Mouse (Mus musculus) spleen, embryonic (tissue): ENCODE measurements around the gene Acox3.

Experiments used
- CTCF ChIA-PET: fragments of 350-600 bp; sonication (Branson Sonifier 250); formaldehyde crosslinking; loops from one replicate; lab custom pipeline; 2022; lab: Charles Lee

Gene Acox3

DNA sequence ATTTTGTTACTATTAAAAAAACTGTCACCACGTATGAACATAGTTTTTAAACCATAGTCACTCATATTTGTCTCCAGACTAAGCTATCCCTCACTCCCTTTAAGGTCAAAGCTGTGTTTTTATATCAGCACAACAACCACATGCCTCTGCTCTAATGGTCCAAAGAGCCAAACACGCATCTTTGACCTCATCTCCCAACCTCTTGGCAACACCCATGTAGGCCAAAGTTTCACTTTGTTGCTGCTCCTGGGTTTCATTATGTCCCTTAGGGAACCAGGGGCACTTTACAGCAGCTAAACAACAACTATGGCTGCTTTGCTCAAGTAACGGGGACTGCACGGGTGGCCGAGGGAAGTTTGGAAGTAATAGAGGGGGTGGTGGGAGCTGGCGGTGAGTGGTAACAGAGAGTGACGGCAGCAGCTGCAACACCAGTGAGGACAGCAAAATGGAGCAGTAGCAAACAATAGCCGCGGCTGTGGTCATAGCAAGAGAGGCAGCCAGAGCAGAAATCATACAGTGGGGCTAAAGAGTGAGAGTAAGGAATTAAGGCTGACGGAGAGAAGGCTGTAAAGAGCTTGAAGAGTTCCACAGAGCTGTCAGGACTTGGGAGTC is 6.3 kb upstream of the Acox3 start:
- CTCF ChIA-PET: no interaction called here

DNA sequence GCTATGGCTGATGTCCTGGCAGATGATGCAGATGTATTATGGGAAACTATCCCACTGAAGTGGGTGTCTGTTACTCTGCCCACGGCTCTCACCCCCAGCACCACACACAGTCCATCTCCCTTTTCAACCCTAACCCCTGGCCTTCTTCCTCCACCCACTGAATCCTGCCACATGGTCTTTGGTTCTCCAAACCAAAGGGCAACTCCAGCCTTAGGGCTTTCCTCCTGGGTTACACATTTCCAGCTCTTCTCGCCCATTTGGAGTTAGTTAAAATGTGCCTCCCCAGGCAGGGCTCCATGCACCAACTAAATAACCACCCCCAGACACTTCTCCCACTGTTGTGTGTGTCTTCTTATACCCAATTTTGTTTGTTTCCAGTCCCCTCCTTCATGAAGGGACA is 4.4 kb upstream of the Acox3 start:
- CTCF ChIA-PET: no interaction called here

GRCm38 (mm10) chr5:35579247-35579893 is 3.5 kb upstream of the Acox3 start:
- CTCF ChIA-PET: no interaction called here

DNA sequence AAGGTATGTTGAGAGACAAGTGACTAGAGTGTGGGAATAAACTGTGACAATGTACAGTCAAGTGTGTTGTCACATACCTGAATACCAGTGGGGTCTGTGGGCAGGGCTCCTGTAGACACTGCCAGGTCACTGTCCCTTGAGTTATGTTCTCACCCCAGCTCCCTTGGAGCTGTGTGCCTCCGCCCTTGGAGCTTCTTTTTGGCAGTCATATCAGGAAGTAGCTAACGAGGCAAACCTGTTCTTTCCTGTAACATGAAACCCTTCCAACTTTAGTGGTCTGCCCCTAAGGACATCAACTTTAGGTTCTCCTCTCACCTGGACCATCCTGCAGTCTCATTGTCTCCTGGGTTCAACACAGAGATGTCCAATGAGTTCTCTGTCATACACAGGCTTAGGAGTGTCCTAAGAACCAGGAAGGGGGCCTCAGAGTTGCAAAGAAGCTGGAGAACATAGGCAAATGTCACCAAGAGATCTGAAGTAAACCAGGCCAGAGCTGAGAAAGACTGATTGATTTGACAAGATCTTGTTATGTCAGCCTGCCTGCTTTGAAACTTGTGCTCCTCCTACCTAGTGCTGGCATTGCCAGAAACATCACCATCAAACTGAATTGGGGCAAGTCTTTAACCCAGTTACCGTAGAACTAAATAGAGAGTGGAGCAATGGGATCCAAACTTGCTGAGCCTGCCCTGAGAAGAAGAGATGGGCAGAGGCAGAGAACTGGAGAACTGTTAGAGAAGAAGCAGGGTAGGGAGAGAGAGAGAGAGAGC is 2.5 kb upstream of the Acox3 start:
- CTCF ChIA-PET: no interaction called here

GRCm38 (mm10) chr5:35583221-35583783 is 462 bp downstream of the Acox3 start:
- CTCF ChIA-PET: interaction anchor here (1.3 kb wide), 1 partner anchor 8 kb away, joined by 3 read pairs; no protein-coding TSS in a partner anchor

GRCm38 (mm10) chr5:35584259-35584658 is 1.4 kb downstream of the Acox3 start:
- CTCF ChIA-PET: interaction anchor here (0.7 to 1.3 kb wide), 2 partner anchors 9 to 1394 kb away, joined by 3 to 15 read pairs; no protein-coding TSS in a partner anchor

GRCm38 (mm10) chr5:35591497-35591896 is 8.7 kb downstream of the Acox3 start:
- CTCF ChIA-PET: no interaction called here

- CTCF ChIA-PET: no interaction called here
Measured at GRCm38 (mm10) chr5:35592081-35592736, 9.4 kb downstream of the Acox3 start.

- CTCF ChIA-PET: no interaction called here
Measured at GRCm38 (mm10) chr5:35592824-35593223, 10.0 kb downstream of the Acox3 start.

DNA sequence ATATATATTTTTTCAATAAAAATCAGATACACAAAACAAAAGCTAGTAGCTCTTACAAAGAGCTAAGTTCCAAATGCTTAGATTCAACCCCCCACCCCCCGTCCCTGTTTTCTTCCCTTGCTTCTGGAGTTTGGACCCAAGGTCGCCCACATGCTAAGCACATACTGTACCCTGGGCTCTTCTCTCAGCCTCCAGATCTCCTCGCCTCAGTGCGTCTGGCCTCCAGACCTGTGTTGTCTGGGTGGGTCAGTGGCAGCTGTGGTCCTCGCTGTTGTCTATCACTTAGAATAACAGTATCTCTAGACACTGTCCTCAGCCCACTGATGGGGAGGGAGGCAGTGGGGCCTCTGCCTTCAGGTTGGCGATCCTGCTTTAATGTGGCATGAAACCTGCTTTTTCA is 10.4 kb downstream of the Acox3 start:
- CTCF ChIA-PET: no interaction called here

DNA sequence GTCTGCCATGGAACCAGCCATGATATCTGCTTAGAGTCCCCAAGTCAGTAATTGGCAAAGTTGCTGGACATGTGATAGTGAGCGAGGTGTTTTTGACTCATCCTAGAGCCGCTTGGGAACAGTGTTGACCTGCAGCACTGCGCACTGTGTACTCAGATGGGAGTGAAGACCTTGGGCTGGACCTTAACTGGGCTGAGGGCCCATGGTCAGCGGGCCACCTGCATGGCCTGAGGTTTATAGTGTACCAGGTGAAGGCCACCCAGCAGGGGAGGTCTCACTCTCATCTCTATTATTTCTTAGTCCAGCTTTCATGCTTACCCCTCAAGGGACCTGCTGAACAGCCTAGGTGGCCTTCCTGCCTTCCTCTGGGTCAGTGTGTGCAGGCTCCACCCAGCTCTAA is 11.9 kb downstream of the Acox3 start:
- CTCF ChIA-PET: no interaction called here

- CTCF ChIA-PET: interaction anchor here (0.6 kb wide), 1 partner anchor 859 kb away, joined by 12 read pairs; no protein-coding TSS in a partner anchor
Measured at GRCm38 (mm10) chr5:35595706-35596105, 12.9 kb downstream of the Acox3 start.

- CTCF ChIA-PET: no interaction called here
Measured at GRCm38 (mm10) chr5:35596169-35597160, 13.6 kb downstream of the Acox3 start.

DNA sequence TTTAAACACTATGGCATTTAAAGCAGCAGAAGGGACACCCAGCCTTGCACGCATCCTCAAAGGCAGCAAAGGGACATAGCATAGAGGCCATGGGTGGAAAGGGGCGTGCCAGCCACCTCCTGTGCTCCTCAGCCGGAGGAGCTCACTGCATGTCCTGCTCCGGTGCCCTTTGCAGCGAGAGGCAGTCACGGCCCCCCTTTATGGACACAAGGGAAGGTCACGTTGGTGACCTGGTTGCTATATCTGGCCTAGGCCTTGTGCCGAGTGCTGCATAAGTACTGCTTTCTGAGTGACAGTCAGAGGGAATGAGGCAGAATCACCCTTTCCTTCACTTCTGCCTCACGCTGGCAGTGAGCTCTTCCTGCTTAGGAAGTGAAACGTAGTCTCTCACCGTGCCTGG is 17.4 kb downstream of the Acox3 start:
- CTCF ChIA-PET: no interaction called here

GRCm38 (mm10) chr5:35601526-35601925 is 18.7 kb downstream of the Acox3 start:
- CTCF ChIA-PET: no interaction called here

DNA sequence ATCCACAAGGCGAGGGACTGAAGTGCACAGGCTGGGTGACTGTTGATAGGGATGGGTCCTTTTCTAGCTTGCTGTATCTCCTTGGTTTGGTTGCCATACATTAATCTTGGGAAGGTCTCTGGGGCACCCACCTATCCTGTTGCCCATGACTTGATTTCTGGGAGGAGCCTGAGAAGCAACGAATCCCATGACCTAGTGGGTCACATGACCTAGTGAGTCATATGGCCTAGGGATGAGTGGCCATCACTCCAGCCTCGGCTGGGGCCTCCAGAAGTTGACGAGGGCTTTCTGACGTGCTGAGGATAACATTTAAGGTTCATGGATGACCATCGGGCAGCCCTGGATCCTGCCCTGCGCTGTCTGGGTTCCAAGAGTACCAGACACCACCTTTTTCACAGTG is 22.5 kb downstream of the Acox3 start:
- CTCF ChIA-PET: no interaction called here

DNA sequence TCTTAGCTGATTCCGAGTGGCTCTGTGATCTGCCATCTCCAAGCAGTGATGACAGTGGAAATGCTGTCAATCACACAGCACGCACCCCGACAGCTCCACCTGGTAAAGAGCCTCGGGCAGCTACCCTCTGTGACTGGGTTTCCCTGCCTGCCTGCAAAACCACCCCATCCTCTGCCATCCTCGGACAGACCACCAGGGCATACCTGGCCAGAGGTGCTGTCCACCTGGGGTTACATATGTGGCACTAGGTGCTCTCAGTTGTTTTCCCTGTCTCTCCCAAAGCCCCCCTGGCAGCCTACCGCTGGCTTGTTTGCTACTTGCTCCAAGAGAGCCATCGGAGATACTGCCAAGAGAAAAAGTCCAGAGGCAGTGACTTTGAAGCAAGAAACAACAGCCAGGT is 24.0 kb downstream of the Acox3 start:
- CTCF ChIA-PET: interaction anchor here (0.7 kb wide), 1 partner anchor 1928 kb away, joined by 14 read pairs; no protein-coding TSS in a partner anchor

GRCm38 (mm10) chr5:35607784-35608183 is 24.9 kb downstream of the Acox3 start:
- CTCF ChIA-PET: interaction anchor here (0.6 kb wide), 1 partner anchor 17 kb away, joined by 3 read pairs; no protein-coding TSS in a partner anchor

GRCm38 (mm10) chr5:35608559-35608958 is 25.7 kb downstream of the Acox3 start:
- CTCF ChIA-PET: no interaction called here

DNA sequence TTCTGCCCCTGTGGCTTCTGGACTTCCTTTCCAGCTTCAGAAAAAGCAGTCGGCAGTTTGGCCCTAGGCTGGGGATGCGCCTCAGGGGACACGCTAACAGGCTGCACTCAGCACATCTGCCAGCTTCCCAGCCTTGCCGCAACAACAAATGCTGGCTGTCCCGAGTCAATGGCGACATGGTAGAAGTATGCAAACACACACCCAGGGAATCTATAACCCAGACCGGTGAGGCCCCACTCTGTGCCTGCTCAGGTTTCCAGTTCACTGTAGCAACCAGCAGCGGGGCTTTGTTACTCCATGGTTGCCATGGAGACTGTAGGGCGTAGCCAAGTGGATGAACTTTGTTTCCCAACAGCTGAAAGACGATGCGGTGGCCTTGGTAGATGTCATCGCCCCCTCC is 26.5 kb downstream of the Acox3 start:
- CTCF ChIA-PET: no interaction called here
